Mouse (Mus musculus): ENCODE measurements at regions not wholly inside any gene's neighbourhood (a gene's known extent, or its start where the extent isn't known, plus 50 kb on each side); places are given as distances from the start of the nearest gene placed in this dataset.

- Histone ChIP-seq H3K36me3 (ENCODE audit: control insufficient read depth, insufficient read depth, low read length) (no peaks in the 10 kb centered on the region), H3K4me1 (ENCODE audit: control insufficient read depth, insufficient read depth, low read length) (no peaks in the 10 kb centered on the region), H3K79me2 (replicated peaks; ENCODE audit: control insufficient read depth, insufficient read depth, low read length) (no peaks in the 10 kb centered on the region), H3K27ac (no peak overlapping the region), H3K9ac (ENCODE audit: low read depth, low read length) (no peak overlapping the region), H3K27me3 (ENCODE audit: control insufficient read depth, insufficient read depth, low read length) (no peaks in the 10 kb centered on the region), H3K4me3 (no peak overlapping the region)
- intact Hi-C loops (cut with DNase I): no loop called here
- DNase-seq: peak in 1 of 2 experiments; percentile 27
- no peak for TF ChIP-seq EP300 (IDR thresholded peaks at IDR 0.05; ENCODE audit: insufficient read depth, low read depth, low read length)
- TF ChIP-seq CTCF (IDR thresholded peaks at IDR 0.05): no peak
- no peak for TF ChIP-seq POLR2A (IDR thresholded peaks at IDR 0.05; ENCODE audit: insufficient read depth, low read depth, low read length)
- 53% methylated on average over 6 of the region's 6 CpGs for WGBS
Observed at GRCm38 (mm10) chr1:176683146-176683545, 130.7 kb downstream of the Cep170 start.

- H3K27me3 ChIP-seq (ENCODE audit: control insufficient read depth, insufficient read depth, low read length): no peaks in the 10 kb centered on the region
- H3K27ac ChIP-seq: no peak overlapping the region
- intact Hi-C loops (cut with DNase I): no loop called here
- no peaks in the 10 kb centered on the region for H3K36me3 ChIP-seq (ENCODE audit: control insufficient read depth, insufficient read depth, low read length)
- no peaks in the 10 kb centered on the region for H3K4me1 ChIP-seq (ENCODE audit: control insufficient read depth, insufficient read depth, low read length)
- DNase-seq: peak; percentile 34 to 52
- 32% methylated on average over 8 of the region's 8 CpGs for WGBS
- no peaks in the 10 kb centered on the region for H3K79me2 ChIP-seq (replicated peaks; ENCODE audit: control insufficient read depth, insufficient read depth, low read length)
- TF ChIP-seq CTCF (IDR thresholded peaks at IDR 0.05) (no peak), EP300 (IDR thresholded peaks at IDR 0.05; ENCODE audit: insufficient read depth, low read depth, low read length) (0 out of 2 replicates have a peak, but pooled peaks have one; percentile 21)
- H3K4me3 ChIP-seq: no peak overlapping the region
- H3K9ac ChIP-seq (ENCODE audit: low read depth, low read length): no peak overlapping the region
Observed at GRCm38 (mm10) chr1:176681971-176682370, 131.9 kb downstream of the Cep170 start.

- no peaks in the 10 kb centered on the region for H3K36me3 ChIP-seq (ENCODE audit: control insufficient read depth, insufficient read depth, low read length)
- peak in 1 of 2 experiments; percentile 24 for DNase-seq
Observed at GRCm38 (mm10) chr1:176675184-176675583, 138.7 kb downstream of the Cep170 start.

GRCm38 (mm10) chr1:176671081-176671480 lies 142.8 kb downstream of the Cep170 start:
- TF ChIP-seq EP300 (IDR thresholded peaks at IDR 0.05; ENCODE audit: insufficient read depth, low read depth, low read length) (no peak), POLR2A (IDR thresholded peaks at IDR 0.05; ENCODE audit: insufficient read depth, low read depth, low read length) (no peak), CTCF (IDR thresholded peaks at IDR 0.05) (no peak)
- WGBS: 77% methylated on average over 3 of the region's 3 CpGs
- H3K9ac ChIP-seq (ENCODE audit: low read depth, low read length): no peak overlapping the region
- H3K79me2 ChIP-seq (replicated peaks; ENCODE audit: control insufficient read depth, insufficient read depth, low read length): no peaks in the 10 kb centered on the region
- H3K4me3 ChIP-seq: no peak overlapping the region
- no peak overlapping the region for H3K27ac ChIP-seq
- no peaks in the 10 kb centered on the region for H3K27me3 ChIP-seq (ENCODE audit: control insufficient read depth, insufficient read depth, low read length)
- H3K36me3 ChIP-seq (ENCODE audit: control insufficient read depth, insufficient read depth, low read length): no peaks in the 10 kb centered on the region
- no peak for DNase-seq
- H3K4me1 ChIP-seq (ENCODE audit: control insufficient read depth, insufficient read depth, low read length): no peaks in the 10 kb centered on the region; the same call in 1 of the 2 replicates
- intact Hi-C loops (cut with DNase I): no loop called here

More at GRCm38 (mm10) chr1:176675184-176675583, 138.7 kb downstream of the Cep170 start:
- no peaks in the 10 kb centered on the region for H3K27me3 ChIP-seq (ENCODE audit: control insufficient read depth, insufficient read depth, low read length)
- no peak overlapping the region for H3K27ac ChIP-seq
- intact Hi-C loops (cut with DNase I): no loop called here
- no peak overlapping the region for H3K9ac ChIP-seq (ENCODE audit: low read depth, low read length)
- no peaks in the 10 kb centered on the region; the same call in 1 of the 2 replicates for H3K4me1 ChIP-seq (ENCODE audit: control insufficient read depth, insufficient read depth, low read length)
- TF ChIP-seq EP300 (IDR thresholded peaks at IDR 0.05; ENCODE audit: insufficient read depth, low read depth, low read length): no peak
- no peak for TF ChIP-seq POLR2A (IDR thresholded peaks at IDR 0.05; ENCODE audit: insufficient read depth, low read depth, low read length)
- no peak for TF ChIP-seq CTCF (IDR thresholded peaks at IDR 0.05)
- no peaks in the 10 kb centered on the region for H3K79me2 ChIP-seq (replicated peaks; ENCODE audit: control insufficient read depth, insufficient read depth, low read length)
- no peak overlapping the region for H3K4me3 ChIP-seq

- Histone ChIP-seq H3K27ac (no peak overlapping the region), H3K9ac (ENCODE audit: low read depth, low read length) (no peak overlapping the region), H3K4me1 (ENCODE audit: control insufficient read depth, insufficient read depth, low read length) (no peaks in the 10 kb centered on the region), H3K27me3 (ENCODE audit: control insufficient read depth, insufficient read depth, low read length) (no peaks in the 10 kb centered on the region), H3K4me3 (no peak overlapping the region), H3K36me3 (ENCODE audit: control insufficient read depth, insufficient read depth, low read length) (no peaks in the 10 kb centered on the region), H3K79me2 (replicated peaks; ENCODE audit: control insufficient read depth, insufficient read depth, low read length) (no peaks in the 10 kb centered on the region)
- WGBS: 46% methylated on average over 8 of the region's 8 CpGs
- DNase-seq: no peak
- no peak for TF ChIP-seq CTCF (IDR thresholded peaks at IDR 0.05)
- TF ChIP-seq POLR2A (IDR thresholded peaks at IDR 0.05; ENCODE audit: insufficient read depth, low read depth, low read length): no peak
- no peak for TF ChIP-seq EP300 (IDR thresholded peaks at IDR 0.05; ENCODE audit: insufficient read depth, low read depth, low read length)
- intact Hi-C loops (cut with DNase I): no loop called here
Observed at GRCm38 (mm10) chr1:176667552-176668306, 146.1 kb downstream of the Cep170 start.

GRCm38 (mm10) chr1:176660286-176660685 lies 153.6 kb downstream of the Cep170 start:
- no peak overlapping the region for H3K27ac ChIP-seq
- no peaks in the 10 kb centered on the region for H3K36me3 ChIP-seq (ENCODE audit: control insufficient read depth, insufficient read depth, low read length)
- H3K9ac ChIP-seq (ENCODE audit: low read depth, low read length): no peak overlapping the region
- H3K79me2 ChIP-seq (replicated peaks; ENCODE audit: control insufficient read depth, insufficient read depth, low read length): no peaks in the 10 kb centered on the region
- DNase-seq: no peak
- TF ChIP-seq POLR2A (IDR thresholded peaks at IDR 0.05; ENCODE audit: insufficient read depth, low read depth, low read length) (no peak), CTCF (IDR thresholded peaks at IDR 0.05) (no peak), EP300 (IDR thresholded peaks at IDR 0.05; ENCODE audit: insufficient read depth, low read depth, low read length) (no peak)
- no peaks in the 10 kb centered on the region for H3K27me3 ChIP-seq (ENCODE audit: control insufficient read depth, insufficient read depth, low read length)
- H3K4me1 ChIP-seq (ENCODE audit: control insufficient read depth, insufficient read depth, low read length): no peaks in the 10 kb centered on the region
- intact Hi-C loops (cut with DNase I): no loop called here
- H3K4me3 ChIP-seq: no peak overlapping the region
- 87% methylated on average over 6 of the region's 6 CpGs for WGBS
